Mouse (Mus musculus) limb, embryonic 10.5 days (tissue): ENCODE measurements around the gene Gm49383. TPM values are rescaled to one million over a fixed set of nuclear protein-coding genes. Genes with fewer than 3 reads are reported as not detected.
"Not testable (repeated sequence)": the region's sequence is repeated elsewhere in the genome, so short reads cannot be mapped to it uniquely, and the experiment has no call there.

Experiments
- DNase-seq: peaks from one replicate; pipeline ENCODE4 v3.0.0-alpha.2; 2017; ENCODE audit warnings: low spot score
- H3K27ac ChIP-seq: fragments of 300-500 bp; sonication (generic); 2 replicates; pipeline ENCODE4 v1.5.1; 2016; ENCODE audit warnings: mild to moderate bottlenecking
- H3K27me3 ChIP-seq: fragments of 300-500 bp; sonication (generic); 2 replicates; pipeline ENCODE4 v1.6.1; 2016; ENCODE audit warnings: low read depth, mild to moderate bottlenecking; ENCODE audit not compliant: poor library complexity, severe bottlenecking
- H3K36me3 ChIP-seq: fragments of 300-500 bp; sonication (generic); 2 replicates; pipeline ENCODE4 v1.6.1; 2016; ENCODE audit warnings: mild to moderate bottlenecking, moderate library complexity
- H3K4me1 ChIP-seq: fragments of 300-500 bp; sonication (generic); 2 replicates; pipeline ENCODE4 v1.6.1; 2016
- H3K4me3 ChIP-seq: fragments of 300-500 bp; sonication (generic); 2 replicates; pipeline ENCODE4 v1.5.1; 2016; ENCODE audit warnings: mild to moderate bottlenecking, moderate library complexity
- H3K9me3 ChIP-seq: fragments of 300-500 bp; sonication (generic); replicated peaks from 2 replicates; pipeline ENCODE4 v1.6.1; 2016; ENCODE audit warnings: mild to moderate bottlenecking
- WGBS: fragments of 180-500 bp; shearing (Covaris S2); methylation state at CpG from one replicate; pipeline ENCODE4 v1.1.7; 2016; 5-methylcytosine and 5-hydroxymethylcytosine counted together
- polyA plus RNA-seq: library from polyadenylated mRNA; unstranded; fragments of >200 nt; fragmentation: Nextera tagmentation; extraction: Ambion mirVana; gene quantifications from 2 replicates; pipeline ENCODE4 v1.2.1, GENCODE M21; 2016

The Gm49383 gene
- polyA plus RNA-seq, 1 experiment from 2014 or later = 54.8 TPM

DNA sequence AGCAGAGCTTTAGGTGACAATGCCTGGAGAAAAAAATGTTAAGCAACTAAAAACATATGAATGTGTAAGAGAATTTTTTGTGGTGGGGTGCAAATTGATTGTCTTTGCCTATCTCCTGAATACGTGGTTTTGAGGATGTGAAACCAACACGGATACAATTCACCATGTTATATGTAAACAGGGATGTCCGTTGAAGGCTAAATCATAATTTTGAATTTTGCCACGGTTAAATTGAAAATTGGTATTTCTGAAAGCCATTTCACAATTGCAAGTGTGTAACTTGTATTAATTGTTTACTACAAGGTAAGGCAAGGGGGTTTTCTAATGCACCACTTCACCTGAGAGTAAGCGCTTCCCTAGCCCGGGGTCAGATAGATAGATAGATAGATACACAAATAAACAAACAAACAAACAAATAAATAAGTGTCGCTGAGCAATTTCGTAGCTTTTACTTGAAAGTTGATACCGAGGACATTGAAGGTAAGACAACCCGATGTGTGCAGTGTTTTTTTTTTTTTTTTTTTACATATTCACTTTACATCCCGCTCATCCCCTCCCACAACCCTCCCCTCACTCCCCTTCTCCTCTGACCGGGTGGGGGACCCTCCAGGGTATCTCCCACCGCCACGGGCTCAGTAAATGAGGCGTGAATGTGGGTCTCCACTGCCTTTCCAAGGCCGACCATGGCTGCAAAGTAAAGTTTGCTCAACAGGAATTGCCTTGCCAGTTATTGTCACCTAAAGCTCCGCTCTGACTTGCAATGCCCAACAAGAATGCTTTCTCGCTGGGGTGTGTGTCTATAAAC, 29.0 kb downstream of the Gm49383 start:
- Histone ChIP-seq H3K4me3 (peak overlapping the region; percentile 94), H3K9me3 (no peaks in the 10 kb centered on the region), H3K27me3 (no peaks in the 10 kb centered on the region), H3K4me1 (peaks cover 9% of the 10 kb centered on the region), H3K36me3 (peaks cover 11% of the 10 kb centered on the region), H3K27ac (peak overlapping the region; percentile 98)
- DNase-seq = no peak
- 9% methylated on average over 18 of the region's 18 CpGs for WGBS

DNA sequence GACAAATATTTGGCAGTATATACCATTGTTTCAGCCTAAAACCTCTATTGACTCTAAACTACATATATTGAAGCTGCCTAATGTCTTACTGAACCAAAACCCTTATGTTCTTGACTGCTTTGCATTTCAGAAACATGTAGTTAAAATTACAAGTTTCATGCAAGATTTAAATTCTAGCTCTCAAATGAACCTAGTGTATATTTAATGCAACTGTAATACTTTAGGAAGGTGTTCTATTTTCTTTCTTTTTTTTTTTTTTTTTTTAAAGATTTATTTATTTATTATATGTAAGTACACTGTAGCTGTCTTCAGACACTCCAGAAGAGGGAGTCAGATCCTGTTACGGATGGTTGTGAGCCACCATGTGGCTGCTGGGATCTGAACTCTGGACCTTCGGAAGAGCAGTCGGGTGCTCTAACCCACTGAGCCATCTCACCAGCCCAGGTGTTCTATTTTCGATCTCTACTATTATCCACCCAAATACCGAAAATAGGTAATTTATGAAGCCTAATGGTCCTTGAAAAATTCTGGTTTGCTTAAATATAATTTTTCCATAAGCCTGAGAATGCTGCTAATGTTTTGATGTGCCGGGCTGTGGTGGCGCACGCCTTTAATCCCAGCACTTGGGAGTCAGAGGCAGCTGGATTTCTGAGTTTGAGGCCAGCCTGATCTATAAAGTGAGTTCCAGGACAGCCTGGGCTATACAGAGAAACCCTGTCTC, 29.9 kb downstream of the Gm49383 start:
- not testable (repeated sequence) for H3K27ac ChIP-seq, H3K9me3 ChIP-seq, DNase-seq, H3K36me3 ChIP-seq, H3K4me3 ChIP-seq, H3K27me3 ChIP-seq, H3K4me1 ChIP-seq
- 72% methylated on average over 8 of the region's 8 CpGs for WGBS

DNA sequence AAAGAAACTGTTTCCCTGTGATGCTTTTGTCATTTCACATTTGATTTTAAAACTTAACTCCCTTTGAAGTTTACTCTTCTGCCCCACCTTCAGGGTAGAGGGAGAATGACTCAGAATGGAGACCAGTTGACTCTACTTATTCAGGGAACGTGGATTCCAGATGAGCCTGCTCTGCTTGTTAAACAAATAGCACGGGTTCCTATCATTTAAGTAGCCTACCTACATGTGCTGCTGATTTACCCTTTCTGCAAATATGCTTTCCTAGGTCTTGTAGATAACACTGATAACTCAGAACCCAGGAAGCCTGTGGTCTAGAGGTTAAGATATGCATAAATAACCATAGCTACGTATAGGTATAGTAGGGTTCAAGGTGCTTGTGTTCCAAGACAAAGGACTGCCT, 32.0 kb downstream of the Gm49383 start:
- Histone ChIP-seq H3K9me3 (no peaks in the 10 kb centered on the region), H3K4me1 (peaks cover 7% of the 10 kb centered on the region), H3K4me3 (no peak overlapping the region), H3K36me3 (no peaks in the 10 kb centered on the region), H3K27me3 (no peaks in the 10 kb centered on the region), H3K27ac (no peak overlapping the region)
- 58% methylated on average over 3 of the region's 3 CpGs for WGBS
- no peak for DNase-seq

DNA sequence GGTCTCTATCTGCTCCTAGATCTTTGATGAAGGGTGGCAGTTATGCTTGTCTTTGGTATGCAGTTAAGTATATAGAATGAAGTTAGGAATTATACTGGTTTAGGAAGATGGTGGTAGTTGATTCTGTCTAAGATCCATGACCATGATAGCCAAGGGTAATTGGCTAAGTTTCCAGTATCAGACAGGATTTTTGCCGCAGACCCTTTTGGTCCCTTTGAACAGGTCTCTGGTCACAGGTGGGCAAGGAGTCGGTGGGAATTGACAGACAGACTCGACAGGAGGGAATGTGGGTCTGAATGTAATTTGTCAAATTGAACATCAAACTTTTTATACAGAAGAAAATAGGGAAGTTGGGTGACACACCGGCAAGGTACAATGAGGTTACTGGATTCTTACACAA, 33.3 kb downstream of the Gm49383 start:
- H3K4me1 ChIP-seq = not testable (repeated sequence)
- WGBS = 89% methylated on average over 4 of the region's 4 CpGs

DNA sequence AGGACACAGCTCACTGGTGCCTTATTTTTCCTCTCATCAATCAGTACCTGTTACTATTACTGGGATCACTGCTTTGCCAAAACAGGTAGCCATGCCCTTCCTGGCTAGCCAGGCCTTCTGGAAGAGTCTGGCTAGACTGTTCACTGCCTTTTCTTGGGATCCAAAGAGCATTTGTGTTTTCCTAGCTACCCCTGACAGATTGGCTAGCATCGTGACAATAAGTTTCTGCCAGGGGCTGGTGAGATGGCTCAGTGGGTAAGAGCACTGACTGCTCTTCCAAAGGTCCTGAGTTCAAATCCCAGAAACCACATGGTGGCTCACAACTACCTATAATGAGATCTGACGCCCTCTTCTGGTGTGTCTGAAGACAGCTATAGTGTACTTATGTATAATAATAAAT, 36.2 kb downstream of the Gm49383 start:
- H3K36me3 ChIP-seq = peaks cover 22% of the 10 kb centered on the region
- WGBS = 83% methylated on average over 2 of the region's 2 CpGs
- H3K27me3 ChIP-seq, H3K27ac ChIP-seq, H3K4me3 ChIP-seq, H3K9me3 ChIP-seq, DNase-seq, H3K4me1 ChIP-seq: not testable (repeated sequence)

More for the DNA sequence above, 33.3 kb downstream of the Gm49383 start:
- not testable (repeated sequence) for H3K27me3 ChIP-seq, H3K9me3 ChIP-seq, DNase-seq, H3K4me3 ChIP-seq, H3K27ac ChIP-seq, H3K36me3 ChIP-seq

DNA sequence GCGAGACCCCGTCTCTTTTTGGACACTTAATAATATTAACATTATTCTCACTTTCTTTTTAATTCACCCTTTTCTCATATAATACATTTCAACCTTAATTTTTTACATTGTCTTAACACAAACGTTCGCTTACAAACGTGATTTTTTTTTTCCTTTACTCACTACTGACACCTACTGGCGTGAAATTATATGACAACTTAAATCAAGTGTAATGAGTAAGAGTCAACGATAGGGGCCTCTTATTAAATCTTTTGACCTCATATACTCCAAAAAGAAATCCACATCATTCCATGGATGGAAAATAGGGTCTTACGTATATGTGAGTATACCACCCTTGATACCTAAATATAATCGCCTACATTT, 37.3 kb downstream of the Gm49383 start:
- DNase-seq = no peak
- peak overlapping the region; percentile 81; the same call in 1 of the 2 replicates for H3K4me3 ChIP-seq
- 0 out of 2 replicates have a peak, but pooled peaks cover 3% of the 10 kb centered on the region for H3K4me1 ChIP-seq
- 8% methylated on average over 9 of the region's 9 CpGs for WGBS
- no peaks in the 10 kb centered on the region for H3K9me3 ChIP-seq
- peaks cover 27% of the 10 kb centered on the region for H3K36me3 ChIP-seq
- H3K27me3 ChIP-seq = no peaks in the 10 kb centered on the region
- H3K27ac ChIP-seq = no peak overlapping the region

DNA sequence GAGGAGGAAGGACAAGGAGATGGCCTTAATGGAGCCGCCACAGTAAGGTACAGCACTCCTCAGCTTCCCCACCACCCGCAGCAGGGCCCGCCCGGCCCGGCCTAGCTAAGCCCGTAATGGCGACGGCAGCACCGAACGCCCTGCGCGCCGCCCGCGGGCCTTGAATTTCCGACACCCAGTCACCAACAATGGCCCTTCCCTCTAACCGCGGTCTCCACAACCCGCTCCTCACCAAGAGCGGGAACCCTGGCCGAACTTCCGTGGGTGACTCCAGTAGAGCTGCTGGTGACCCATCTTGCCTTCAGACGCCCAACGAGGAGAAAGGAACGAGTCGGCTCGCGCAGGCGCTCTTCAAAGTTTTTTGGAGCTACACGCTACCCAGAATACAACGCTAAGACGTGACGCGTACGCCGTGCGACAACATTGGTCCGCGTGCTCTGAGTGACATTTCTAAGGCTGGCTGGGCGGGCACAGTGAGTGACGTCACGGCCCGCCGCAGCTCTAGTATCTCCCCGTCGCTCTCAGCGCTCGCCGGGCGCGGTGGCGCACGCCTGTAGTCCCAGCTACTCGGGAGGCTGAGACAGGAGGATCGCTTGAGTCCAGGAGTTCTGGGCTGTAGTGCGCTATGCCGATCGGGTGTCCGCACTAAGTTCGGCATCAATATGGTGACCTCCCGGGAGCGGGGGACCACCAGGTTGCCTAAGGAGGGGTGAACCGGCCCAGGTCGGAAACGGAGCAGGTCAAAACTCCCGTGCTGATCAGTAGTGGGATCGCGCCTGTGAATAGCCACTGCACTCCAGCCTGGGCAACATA, 37.9 kb downstream of the Gm49383 start, which contains the start of gene Rps29:
TSS of gene Rps29 (minus strand) at position 422 of the 813 bp plus-strand sequence.
- not testable (repeated sequence) for H3K4me1 ChIP-seq
- peaks cover 27% of the 10 kb centered on the region for H3K36me3 ChIP-seq

DNA sequence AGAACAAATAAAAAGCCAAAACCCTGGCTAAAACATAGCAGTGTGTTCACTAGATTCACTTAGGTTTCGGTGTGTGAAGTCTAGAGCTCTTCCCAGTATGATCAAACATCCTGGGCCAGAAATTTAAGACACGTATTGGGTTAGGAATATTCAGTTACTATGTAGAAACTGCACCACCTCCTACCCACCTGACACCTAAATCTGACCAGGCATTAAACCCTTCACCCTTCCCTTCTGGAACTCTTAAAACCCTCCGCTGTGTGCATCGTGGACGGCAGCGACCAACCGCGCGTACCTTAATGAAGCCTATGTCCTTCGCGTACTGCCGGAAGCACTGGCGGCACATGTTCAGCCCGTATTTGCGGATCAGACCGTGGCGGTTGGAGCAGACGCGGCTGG, 38.5 kb downstream of the Gm49383 start:
- no peak for DNase-seq
- Histone ChIP-seq H3K27me3 (no peaks in the 10 kb centered on the region), H3K36me3 (peaks cover 27% of the 10 kb centered on the region), H3K4me3 (peak overlapping the region; percentile 81), H3K27ac (peak overlapping the region; percentile 97), H3K9me3 (no peaks in the 10 kb centered on the region), H3K4me1 (0 out of 2 replicates have a peak, but pooled peaks cover 3% of the 10 kb centered on the region)
- under 1% methylated on average over 19 of the region's 19 CpGs for WGBS

More for the DNA sequence above, 37.9 kb downstream of the Gm49383 start, which contains the start of gene Rps29:
- DNase-seq = peak; percentile 99
- peak within 1 kb of the TSS; percentile 97 for H3K27ac ChIP-seq
- H3K27me3 ChIP-seq, H3K9me3 ChIP-seq: not testable (repeated sequence)
- peak within 1 kb of the TSS; percentile 81 for H3K4me3 ChIP-seq
- WGBS = under 1% methylated on average over 61 of the region's 68 CpGs

DNA sequence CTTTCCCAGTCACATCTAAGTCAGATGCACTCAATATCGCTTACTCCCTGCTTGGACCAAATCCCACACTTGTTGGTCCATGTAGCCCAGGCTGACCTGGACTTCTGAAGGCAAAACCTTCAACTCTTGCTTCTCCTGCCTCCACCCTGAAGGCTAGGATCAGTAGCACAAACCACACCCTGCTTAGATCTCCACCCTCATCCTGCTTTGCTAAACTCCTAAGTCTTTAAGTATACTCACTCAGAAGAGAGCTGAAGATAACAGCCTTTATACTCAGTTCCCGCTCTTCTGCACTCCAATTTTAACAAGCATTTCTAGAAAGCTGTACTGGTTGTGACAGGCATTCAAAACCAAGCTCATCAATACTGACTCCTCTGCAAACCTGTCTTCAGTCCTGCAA, 39.8 kb downstream of the Gm49383 start:
- Histone ChIP-seq H3K4me3 (no peak overlapping the region), H3K4me1 (0 out of 2 replicates have a peak, but pooled peaks cover 3% of the 10 kb centered on the region)

DNA sequence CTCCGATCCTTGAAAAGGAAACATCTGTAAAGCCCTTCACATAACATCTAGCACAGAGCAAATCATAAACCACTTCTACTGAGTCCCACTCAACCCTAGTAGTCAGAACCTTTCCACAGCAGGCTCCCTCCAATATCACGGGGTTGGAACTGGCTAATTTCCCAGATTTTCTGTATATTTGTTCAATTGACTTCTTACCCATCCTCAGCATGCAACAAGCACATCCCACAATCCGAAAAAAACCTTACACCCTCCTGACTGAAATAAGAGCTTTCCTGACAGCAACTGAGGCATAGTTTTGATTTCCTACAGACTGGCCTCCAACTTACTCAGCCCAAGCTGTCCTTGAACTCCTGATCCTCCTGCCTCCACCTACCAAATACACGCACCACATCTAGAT, 40.5 kb downstream of the Gm49383 start:
- H3K27ac ChIP-seq = no peak overlapping the region
- 0 out of 2 replicates have a peak, but pooled peaks cover 3% of the 10 kb centered on the region for H3K4me1 ChIP-seq
- 87% methylated on average over 4 of the region's 4 CpGs for WGBS
- H3K27me3 ChIP-seq = no peaks in the 10 kb centered on the region
- H3K9me3 ChIP-seq = no peaks in the 10 kb centered on the region
- H3K4me3 ChIP-seq = no peak overlapping the region
- no peak for DNase-seq
- peaks cover 27% of the 10 kb centered on the region for H3K36me3 ChIP-seq

More for the DNA sequence above, 39.8 kb downstream of the Gm49383 start:
- 94% methylated on average over 2 of the region's 2 CpGs for WGBS
- H3K36me3 ChIP-seq = peaks cover 27% of the 10 kb centered on the region
- no peaks in the 10 kb centered on the region for H3K9me3 ChIP-seq
- no peaks in the 10 kb centered on the region for H3K27me3 ChIP-seq
- no peak overlapping the region for H3K27ac ChIP-seq
- DNase-seq = no peak

DNA sequence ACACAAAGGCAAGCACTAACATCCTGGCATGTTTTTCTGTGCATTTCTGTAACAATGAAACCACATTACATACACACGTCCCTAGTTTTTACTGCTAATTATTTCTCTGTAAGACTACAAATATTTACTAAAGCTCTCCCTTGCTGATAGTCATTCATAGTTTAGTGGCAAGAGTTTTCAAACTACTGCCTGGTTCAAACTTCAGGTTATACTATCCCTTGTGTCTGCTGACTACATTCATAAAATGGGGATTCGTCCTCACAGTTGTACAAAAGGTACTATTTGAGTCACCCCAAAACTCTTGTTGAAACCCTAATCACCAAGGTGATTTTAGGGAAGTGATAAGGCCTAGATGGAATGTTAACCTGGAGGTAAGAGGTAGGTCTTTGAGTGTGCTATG, 41.0 kb downstream of the Gm49383 start:
- Histone ChIP-seq H3K9me3 (no peaks in the 10 kb centered on the region), H3K4me1 (0 out of 2 replicates have a peak, but pooled peaks cover 3% of the 10 kb centered on the region), H3K36me3 (peaks cover 27% of the 10 kb centered on the region), H3K4me3 (no peak overlapping the region), H3K27ac (no peak overlapping the region), H3K27me3 (no peaks in the 10 kb centered on the region)
- 82% methylated on average over 2 of the region's 2 CpGs for WGBS
- no peak for DNase-seq

DNA sequence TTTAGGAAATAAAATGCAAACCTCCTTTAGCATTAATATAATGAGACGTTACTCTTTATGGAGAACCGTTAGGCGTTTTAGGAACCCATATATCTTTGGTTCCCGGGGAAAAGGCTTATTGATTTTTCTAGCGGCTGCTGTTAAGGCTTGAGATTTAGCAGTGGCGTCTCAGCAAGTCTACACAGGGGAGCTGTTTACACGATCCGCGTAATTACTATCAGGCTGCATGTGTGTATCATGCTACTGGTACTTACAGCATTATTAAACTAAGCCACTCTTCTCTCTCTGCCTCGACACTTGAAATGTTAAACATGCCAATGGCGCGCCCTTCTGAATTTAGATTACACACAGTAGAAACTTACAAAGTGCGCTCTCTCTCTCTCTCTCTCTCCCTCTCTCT, 46.9 kb downstream of the Gm49383 start:
- H3K36me3 ChIP-seq = no peaks in the 10 kb centered on the region
- H3K4me3 ChIP-seq = no peak overlapping the region
- WGBS = 87% methylated on average over 13 of the region's 13 CpGs
- H3K27me3 ChIP-seq = no peaks in the 10 kb centered on the region
- no peak overlapping the region for H3K27ac ChIP-seq
- no peaks in the 10 kb centered on the region for H3K4me1 ChIP-seq
- no peaks in the 10 kb centered on the region for H3K9me3 ChIP-seq
- DNase-seq = no peak
